In the genomic region with DNA sequence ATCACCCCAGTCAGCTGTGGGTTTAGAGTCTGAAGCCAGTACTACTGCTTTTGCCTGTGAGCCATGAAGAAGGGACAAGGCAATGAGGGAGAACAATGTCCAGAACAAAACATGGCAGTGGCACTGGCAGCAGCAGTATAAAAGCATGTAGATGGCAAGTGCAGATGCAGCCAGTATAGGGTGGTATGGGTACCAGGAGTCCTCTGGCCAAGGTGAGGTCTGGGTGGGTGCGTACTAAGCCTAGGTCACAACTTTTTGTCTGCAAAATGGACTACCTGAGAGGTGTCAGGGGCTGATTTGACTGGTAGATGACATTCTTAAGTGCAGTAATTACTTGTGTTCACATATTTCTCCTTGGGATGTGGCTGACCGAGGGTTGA, we compare ENCODE assay signal across 8 mouse cellular contexts. TPM values are rescaled to one million over a fixed set of nuclear protein-coding genes. Genes with fewer than 3 reads are reported as not detected.
DNase-seq lines count a peak whose midpoint lies in the region; ATAC-seq and TF ChIP-seq lines count a peak whose summit lies in the region.

No protein-coding gene starts in this region.

- H3K36me3 ChIP-seq in C2C12 (ENCODE audit: control insufficient read depth, insufficient read depth) = peaks cover 5% of the 10 kb centered on the region
- H3K36me3 ChIP-seq in forebrain, embryonic 14.5 days (ENCODE audit: control insufficient read depth, insufficient read depth, low read length) = peaks cover 3% of the 10 kb centered on the region
- H3K36me3 ChIP-seq in liver, embryonic 14.5 days (replicated peaks; ENCODE audit: control insufficient read depth, insufficient read depth, low read depth) = peaks cover 3% of the 10 kb centered on the region

- intact Hi-C loops in gastrocnemius, adult 2 months (cut with DNase I) = loop anchor here (5.0 kb wide), 1 partner anchor 105 kb away; a partner anchor contains a TSS
- intact Hi-C loops in gastrocnemius, postnatal 14 days (cut with DNase I; ENCODE audit: low total_unique reads) = loop anchor here (10.0 kb wide), 1 partner anchor 107 kb away; a partner anchor contains a TSS

- ATAC-seq in forebrain, embryonic 14.5 days = no peak; the same call in 1 of the 2 replicates
- no peak for ATAC-seq in liver, embryonic 14.5 days (ENCODE audit: insufficient read depth)

- H3K27me3 ChIP-seq in C2C12 (ENCODE audit: control insufficient read depth, insufficient read depth, insufficient read length) = no peaks in the 10 kb centered on the region
- no peaks in the 10 kb centered on the region for H3K27me3 ChIP-seq in forebrain, embryonic 14.5 days (replicated peaks; ENCODE audit: control insufficient read depth, insufficient read depth, low read length)
- no peaks in the 10 kb centered on the region for H3K27me3 ChIP-seq in liver, embryonic 14.5 days (ENCODE audit: control insufficient read depth, insufficient read depth, low read length)

- no peak for TF ChIP-seq EP300 in liver, embryonic 14.5 days (IDR thresholded peaks at IDR 0.05; ENCODE audit: low read depth)

- DNase-seq in gastrocnemius, adult 2 months = no peak
- DNase-seq in gastrocnemius, postnatal 14 days = no peak
- DNase-seq in forebrain, embryonic 14.5 days (ENCODE audit: low spot score) = no peak
- no peak for DNase-seq in liver, embryonic 14.5 days (ENCODE audit: low read depth in 3 of 3, low spot score in 3 of 3)
- DNase-seq in adrenal gland, postnatal 10 days = no peak
- no peak for DNase-seq in cerebellum, adult 9-11 months
- no peak for DNase-seq in thymus, postnatal 25 days

- peaks cover 36% of the 10 kb centered on the region for H3K79me3 ChIP-seq in C2C12 (ENCODE audit: low read depth)

- peak overlapping the region; percentile 96 for H3K4me3 ChIP-seq in gastrocnemius, adult 2 months
- peak overlapping the region; percentile 65 for H3K4me3 ChIP-seq in C2C12 (ENCODE audit: insufficient read depth, poor library complexity, severe bottlenecking)
- H3K4me3 ChIP-seq in forebrain, embryonic 14.5 days (ENCODE audit: low read depth, low read length) = peak overlapping the region; percentile 86
- peak overlapping the region; percentile 62 to 91 for H3K4me3 ChIP-seq in liver, embryonic 14.5 days (ENCODE audit: insufficient read depth in 1 of 2, low read depth in 2 of 2, low read length in 2 of 2)

- no peak overlapping the region for H3ac ChIP-seq in C2C12 (ENCODE audit: control insufficient read depth, insufficient read length, low read depth)

- no peaks in the 10 kb centered on the region for H3K9me3 ChIP-seq in forebrain, embryonic 14.5 days (replicated peaks; ENCODE audit: control insufficient read depth, low read length)
- no peaks in the 10 kb centered on the region for H3K9me3 ChIP-seq in liver, embryonic 14.5 days (ENCODE audit: control insufficient read depth, low read length)

- no peak for TF ChIP-seq CTCF in gastrocnemius, adult 2 months (IDR thresholded peaks at IDR 0.05)
- no peak for TF ChIP-seq CTCF in C2C12 (IDR thresholded peaks at IDR 0.05; ENCODE audit: control insufficient read depth, insufficient read depth, insufficient read length)
- TF ChIP-seq CTCF in liver, embryonic 14.5 days (IDR thresholded peaks at IDR 0.05; ENCODE audit: low read depth) = no peak

- WGBS in forebrain, embryonic 14.5 days = 70% methylated on average over 2 of the region's 2 CpGs
- 63% methylated on average over 2 of the region's 2 CpGs for WGBS in liver, embryonic 14.5 days (ENCODE audit: insufficient replicate concordance)

- H3K79me2 ChIP-seq in C2C12 (ENCODE audit: control insufficient read depth, insufficient read depth) = peaks cover 41% of the 10 kb centered on the region

- peak overlapping the region; percentile 75 for H3K4me2 ChIP-seq in forebrain, embryonic 14.5 days (ENCODE audit: low read length)
- H3K4me2 ChIP-seq in liver, embryonic 14.5 days (ENCODE audit: low read depth) = peak overlapping the region; percentile 79

- peak overlapping the region; percentile 93 for H3K9ac ChIP-seq in forebrain, embryonic 14.5 days (ENCODE audit: low read length)
- peak overlapping the region; percentile 80 for H3K9ac ChIP-seq in liver, embryonic 14.5 days (replicated peaks)

- peaks cover 14% of the 10 kb centered on the region for H3K4me1 ChIP-seq in forebrain, embryonic 14.5 days (ENCODE audit: control insufficient read depth, insufficient read depth, low read length)
- H3K4me1 ChIP-seq in liver, embryonic 14.5 days (replicated peaks; ENCODE audit: control insufficient read depth in 2 of 2, insufficient read depth in 2 of 2, low read length in 1 of 2) = peaks cover 12 to 13% of the 10 kb centered on the region in 2 experiments

- peak overlapping the region; percentile 91 for H3K27ac ChIP-seq in gastrocnemius, adult 2 months
- peak overlapping the region; percentile 96 for H3K27ac ChIP-seq in forebrain, embryonic 14.5 days (ENCODE audit: low read depth, low read length)
- peak overlapping the region; percentile 38 for H3K27ac ChIP-seq in liver, embryonic 14.5 days

TF ChIP-seq in C2C12, 6 proteins besides CTCF, POLR2A, EP300 and RAD21:
- TF ChIP-seq MYOD1 (IDR thresholded peaks at IDR 0.05; ENCODE audit: control insufficient read depth, insufficient read length, low read depth) (no peak), MYOG (IDR thresholded peaks at IDR 0.05; ENCODE audit: control insufficient read depth, extremely low read depth, insufficient read length) (no peak)

RNA-seq across cellular contexts. Expression of a gene that starts 0.7 kb away (rescaled TPM):
- total RNA-seq in gastrocnemius, adult 2 months (2021) = 10 to 100 TPM; 15.9 TPM
- total RNA-seq in gastrocnemius, postnatal 14 days (2021) = 10 to 100 TPM; 12.0 to 13.3 TPM
- polyA plus RNA-seq in C2C12 (2012; fragmentation: generic; extraction: Trizol) = 32.1 TPM
- polyA plus RNA-seq in forebrain, embryonic 14.5 days (2014; fragmentation: Nextera tagmentation; extraction: Ambion mirVana) = 10.3 and 11.0 TPM in 2 replicates
- 6.5 and 8.7 TPM in 2 replicates for polyA plus RNA-seq in liver, embryonic 14.5 days (2012; rRNA removed)
- 3.8 and 6.0 TPM in 2 replicates for polyA plus RNA-seq in liver, embryonic 14.5 days (2014; fragmentation: Nextera tagmentation; extraction: Ambion mirVana)
- total RNA-seq in adrenal gland, postnatal 10 days (2021) = 10 to 100 TPM; 35.0 to 38.9 TPM

RNA-seq across cellular contexts. Expression of a gene that starts 14.4 kb away (rescaled TPM):
- 10 to 100 TPM; 54.1 to 73.2 TPM for total RNA-seq in gastrocnemius, adult 2 months (2021)
- total RNA-seq in gastrocnemius, postnatal 14 days (2021) = 10 to 100 TPM; 55.3 to 57.7 TPM
- polyA plus RNA-seq in C2C12 (2012; fragmentation: generic; extraction: Trizol) = 169 TPM
- 242 and 250 TPM in 2 replicates for polyA plus RNA-seq in forebrain, embryonic 14.5 days (2014; fragmentation: Nextera tagmentation; extraction: Ambion mirVana)
- 47.8 and 58.0 TPM in 2 replicates for polyA plus RNA-seq in liver, embryonic 14.5 days (2012; rRNA removed)
- polyA plus RNA-seq in liver, embryonic 14.5 days (2014; fragmentation: Nextera tagmentation; extraction: Ambion mirVana) = 121 and 129 TPM in 2 replicates
- total RNA-seq in adrenal gland, postnatal 10 days (2021) = 100 to 1,000 TPM; 100 to 101 TPM

RNA-seq across cellular contexts. Expression of a gene that starts 24.6 kb away (rescaled TPM):
- under 1 TPM; 0.67 to 0.92 TPM for total RNA-seq in gastrocnemius, adult 2 months (2021)
- total RNA-seq in gastrocnemius, postnatal 14 days (2021) = 1 to 10 TPM in 1 of 2 experiments, under 1 TPM in 1; 0.80 to 1.3 TPM
- polyA plus RNA-seq in C2C12 (2012; fragmentation: generic; extraction: Trizol) = 1.5 TPM
- polyA plus RNA-seq in forebrain, embryonic 14.5 days (2014; fragmentation: Nextera tagmentation; extraction: Ambion mirVana) = 1.5 and 1.9 TPM in 2 replicates
- 2.8 and 3.6 TPM in 2 replicates for polyA plus RNA-seq in liver, embryonic 14.5 days (2012; rRNA removed)
- 0.88 and 1.1 TPM in 2 replicates for polyA plus RNA-seq in liver, embryonic 14.5 days (2014; fragmentation: Nextera tagmentation; extraction: Ambion mirVana)
- total RNA-seq in adrenal gland, postnatal 10 days (2021) = 1 to 10 TPM; 4.2 to 4.9 TPM

RNA-seq across cellular contexts. Expression of a gene that starts 42.3 kb away (rescaled TPM):
- 1 to 10 TPM; 1.6 to 2.5 TPM for total RNA-seq in gastrocnemius, adult 2 months (2021)
- 1 to 10 TPM; 3.0 to 3.9 TPM for total RNA-seq in gastrocnemius, postnatal 14 days (2021)
- 34.0 TPM for polyA plus RNA-seq in C2C12 (2012; fragmentation: generic; extraction: Trizol)
- polyA plus RNA-seq in forebrain, embryonic 14.5 days (2014; fragmentation: Nextera tagmentation; extraction: Ambion mirVana) = 31.3 and 40.0 TPM in 2 replicates
- polyA plus RNA-seq in liver, embryonic 14.5 days (2012; rRNA removed) = 46.2 and 52.2 TPM in 2 replicates
- polyA plus RNA-seq in liver, embryonic 14.5 days (2014; fragmentation: Nextera tagmentation; extraction: Ambion mirVana) = 45.1 and 46.7 TPM in 2 replicates
- 1 to 10 TPM; 4.5 to 6.5 TPM for total RNA-seq in adrenal gland, postnatal 10 days (2021)

RNA-seq across cellular contexts. Expression of a gene that starts 47.6 kb away (rescaled TPM):
- 1 to 10 TPM; 2.1 to 3.0 TPM for total RNA-seq in gastrocnemius, adult 2 months (2021)
- 1 to 10 TPM; 4.0 to 4.5 TPM for total RNA-seq in gastrocnemius, postnatal 14 days (2021)
- 3.9 TPM for polyA plus RNA-seq in C2C12 (2012; fragmentation: generic; extraction: Trizol)
- 13.6 and 14.4 TPM in 2 replicates for polyA plus RNA-seq in forebrain, embryonic 14.5 days (2014; fragmentation: Nextera tagmentation; extraction: Ambion mirVana)
- polyA plus RNA-seq in liver, embryonic 14.5 days (2012; rRNA removed) = 6.2 and 6.8 TPM in 2 replicates
- 5.5 and 6.5 TPM in 2 replicates for polyA plus RNA-seq in liver, embryonic 14.5 days (2014; fragmentation: Nextera tagmentation; extraction: Ambion mirVana)
- total RNA-seq in adrenal gland, postnatal 10 days (2021) = 10 to 100 TPM; 50.4 to 63.7 TPM

Comparison
In these comparisons a context has a peak if more than half of its experiments do, and no peak if none do; other contexts are left out.
1. H3K27ac ChIP-seq: peak in every context shown above with its lines; median percentile 96 in forebrain, embryonic 14.5 days; 91 in gastrocnemius, adult 2 months; 38 in liver, embryonic 14.5 days.